Mouse (Mus musculus): ENCODE data around the gene Sh3bgrl3. TPM values are rescaled to one million over a fixed set of nuclear protein-coding genes. Genes with fewer than 3 reads are reported as not detected.
A peak's percentile ranks its signal among the peaks of the same experiment; 100 is the strongest.

Sh3bgrl3 gene
- polyA plus RNA-seq, 1 experiment, result 2.5 TPM

DNA sequence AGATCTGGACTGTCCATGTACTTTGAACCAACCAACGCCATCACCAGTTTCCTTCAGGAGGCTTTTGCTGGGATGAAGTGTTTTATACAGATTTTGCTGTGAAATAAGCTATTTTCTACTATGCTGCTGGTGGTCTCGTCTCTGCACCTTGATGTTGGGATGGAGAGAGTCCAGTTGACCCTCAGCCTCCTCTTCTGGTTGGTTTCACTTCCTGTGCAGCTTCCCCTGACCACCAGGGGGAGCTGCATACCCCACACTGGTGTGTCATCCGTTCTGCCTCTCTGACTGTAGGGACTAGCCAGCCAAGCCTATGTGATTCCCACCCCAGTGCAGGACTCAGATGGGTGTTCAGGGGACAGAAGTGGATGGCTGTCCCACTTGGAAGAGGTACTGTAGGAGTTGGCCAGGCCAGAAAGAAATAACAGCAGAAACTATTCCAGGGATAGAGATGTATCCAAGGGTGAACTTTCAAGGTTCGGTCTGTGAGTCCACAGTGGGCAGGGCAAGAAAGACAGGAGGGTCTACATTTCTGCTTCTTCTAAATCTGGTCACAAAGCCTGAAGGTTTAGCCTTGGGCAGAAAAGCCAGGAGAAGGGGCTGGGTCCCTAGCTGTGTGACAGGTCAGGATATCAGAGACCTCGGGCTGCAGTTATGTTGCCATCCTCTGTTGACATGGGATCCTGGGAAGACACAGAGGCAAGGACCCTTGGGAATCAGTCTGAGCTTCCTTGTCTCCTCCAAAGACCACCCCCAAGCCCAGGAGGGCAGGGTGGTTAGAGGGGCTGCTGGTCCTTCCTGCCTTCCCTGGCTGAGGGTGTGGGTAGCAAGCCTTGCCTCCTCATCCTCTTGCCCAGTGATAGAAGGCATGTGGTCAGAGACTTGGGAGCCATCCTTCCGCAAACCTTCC lies 36.0 kb downstream of the Sh3bgrl3 start:
- H3K9me3 ChIP-seq (ENCODE audit: control insufficient read depth, low read length), result no peaks in the 10 kb centered on the region
- H3K4me1 ChIP-seq (ENCODE audit: control insufficient read depth), result peaks cover 4% of the 10 kb centered on the region
- H3K27me3 ChIP-seq (ENCODE audit: control insufficient read depth), result no peaks in the 10 kb centered on the region
- H3K4me3 ChIP-seq (replicated peaks), result no peak overlapping the region
- TF ChIP-seq TAL1 (IDR thresholded peaks at IDR 0.05; ENCODE audit: low read length), result no peak
- H3K36me3 ChIP-seq (ENCODE audit: control insufficient read depth), result no peaks in the 10 kb centered on the region

DNA sequence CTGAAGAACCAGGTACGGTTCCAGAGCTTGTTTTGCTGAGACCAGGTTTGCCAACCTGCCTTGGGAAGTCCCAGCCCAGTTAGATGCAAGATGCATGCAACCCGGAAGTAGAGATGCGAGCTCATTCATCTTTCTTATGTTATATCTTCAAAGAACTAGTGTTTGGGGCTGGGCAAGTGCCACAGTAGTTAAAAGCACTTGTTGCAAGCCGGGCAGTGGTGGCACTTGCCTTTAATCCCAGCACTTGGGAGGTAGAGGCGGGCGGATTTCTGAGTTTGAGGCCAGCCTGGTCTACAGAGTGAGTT lies 37.4 kb downstream of the Sh3bgrl3 start:
- no peaks in the 10 kb centered on the region for H3K9me3 ChIP-seq (ENCODE audit: control insufficient read depth, low read length)
- no peaks in the 10 kb centered on the region for H3K27me3 ChIP-seq (ENCODE audit: control insufficient read depth)
- H3K4me1 ChIP-seq (ENCODE audit: control insufficient read depth), result peaks cover 5% of the 10 kb centered on the region
- H3K4me3 ChIP-seq (replicated peaks), result no peak overlapping the region
- no peaks in the 10 kb centered on the region for H3K36me3 ChIP-seq (ENCODE audit: control insufficient read depth)
- TF ChIP-seq TAL1 (IDR thresholded peaks at IDR 0.05; ENCODE audit: low read length), result no peak
- no peak for TF ChIP-seq GATA1 (IDR thresholded peaks at IDR 0.05; ENCODE audit: low read length)

DNA sequence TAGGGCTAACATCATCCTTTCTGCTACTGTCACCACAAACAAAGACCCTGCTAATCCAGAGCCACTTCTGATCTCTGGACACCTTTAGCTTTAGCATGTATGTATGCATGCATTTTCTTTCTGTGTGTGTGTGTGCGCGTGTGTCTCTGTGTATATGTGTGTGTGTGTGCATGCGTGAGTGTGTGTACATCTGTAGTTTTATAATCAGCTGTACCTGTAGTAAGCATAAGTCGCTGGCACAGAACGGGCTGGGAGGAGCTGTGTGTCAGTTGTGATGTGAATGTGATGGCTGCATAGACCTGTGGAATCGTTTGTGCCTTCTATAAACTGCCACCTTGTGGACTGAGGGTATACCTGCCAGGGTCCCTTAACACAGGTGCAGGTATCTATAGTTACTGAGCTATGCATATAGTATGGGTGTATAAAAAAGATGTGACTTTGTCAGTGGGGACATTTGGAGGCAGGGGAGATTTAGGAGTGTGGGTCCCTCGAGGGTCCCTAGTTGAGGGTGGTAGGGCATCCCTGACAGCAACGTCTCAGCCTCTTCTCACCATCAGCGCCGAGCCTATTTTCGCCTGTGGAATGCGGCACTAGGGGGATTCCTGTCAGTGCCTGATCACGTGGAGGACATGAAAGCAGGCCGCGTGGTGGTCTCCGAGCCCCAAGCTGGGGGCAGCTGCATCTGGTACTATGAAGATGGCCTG lies 37.9 kb downstream of the Sh3bgrl3 start:
- no peaks in the 10 kb centered on the region for H3K9me3 ChIP-seq (ENCODE audit: control insufficient read depth, low read length)
- no peak overlapping the region for H3K4me3 ChIP-seq (replicated peaks)
- no peak for TF ChIP-seq GATA1 (IDR thresholded peaks at IDR 0.05; ENCODE audit: low read length)
- H3K27me3 ChIP-seq (ENCODE audit: control insufficient read depth), result no peaks in the 10 kb centered on the region
- no peaks in the 10 kb centered on the region for H3K36me3 ChIP-seq (ENCODE audit: control insufficient read depth)
- H3K4me1 ChIP-seq (ENCODE audit: control insufficient read depth), result peaks cover 5% of the 10 kb centered on the region

DNA sequence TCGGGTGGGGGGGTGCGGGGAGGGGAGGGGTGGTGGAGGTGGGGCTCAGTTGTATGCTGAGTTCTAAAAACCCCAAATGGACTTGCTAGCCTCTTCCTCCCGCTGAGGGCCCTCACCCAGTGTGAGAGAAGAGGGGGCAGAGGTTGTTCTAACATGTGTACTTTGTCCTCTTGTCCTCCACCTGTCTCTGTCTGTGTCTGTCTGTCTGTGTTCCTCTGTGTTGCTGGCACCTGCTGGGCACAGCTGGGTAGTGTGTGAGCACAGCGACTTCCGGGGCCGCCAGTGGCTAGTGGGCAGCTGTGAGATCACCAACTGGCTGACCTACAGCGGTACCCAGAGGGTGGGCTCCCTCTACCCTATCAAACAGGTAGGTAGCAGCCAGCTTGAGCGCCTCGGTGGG lies 39.6 kb downstream of the Sh3bgrl3 start:
- no peaks in the 10 kb centered on the region for H3K9me3 ChIP-seq (ENCODE audit: control insufficient read depth, low read length)
- TF ChIP-seq TAL1 (IDR thresholded peaks at IDR 0.05; ENCODE audit: low read length) (no peak), GATA1 (IDR thresholded peaks at IDR 0.05; ENCODE audit: low read length) (no peak)
- no peaks in the 10 kb centered on the region for H3K27me3 ChIP-seq (ENCODE audit: control insufficient read depth)
- H3K4me3 ChIP-seq (replicated peaks), result no peak overlapping the region
- H3K36me3 ChIP-seq (ENCODE audit: control insufficient read depth), result no peaks in the 10 kb centered on the region
- H3K4me1 ChIP-seq (ENCODE audit: control insufficient read depth), result peaks cover 5% of the 10 kb centered on the region

DNA sequence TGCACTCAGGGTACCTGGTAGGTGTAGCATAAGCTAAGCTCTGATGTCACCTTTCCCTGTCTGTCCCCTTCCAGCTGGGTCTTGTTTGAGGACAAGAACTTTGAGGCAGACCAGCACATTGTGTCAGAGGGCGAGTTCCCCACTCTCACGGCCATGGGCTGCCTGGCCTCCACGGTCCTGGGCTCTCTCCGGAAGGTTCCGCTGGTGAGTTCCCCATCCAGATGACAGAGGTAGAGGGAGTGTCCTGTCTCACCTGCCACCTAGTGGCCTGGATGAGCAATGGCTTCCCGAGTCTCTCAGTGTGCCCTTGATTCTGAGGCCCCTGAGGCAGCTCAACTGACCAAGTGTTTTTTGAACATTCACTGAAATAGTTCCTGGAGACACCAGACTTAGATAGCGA lies 41.2 kb downstream of the Sh3bgrl3 start:
- H3K9me3 ChIP-seq (ENCODE audit: control insufficient read depth, low read length), result no peaks in the 10 kb centered on the region
- H3K4me1 ChIP-seq (ENCODE audit: control insufficient read depth), result peaks cover 6% of the 10 kb centered on the region
- H3K27me3 ChIP-seq (ENCODE audit: control insufficient read depth), result peaks cover 2% of the 10 kb centered on the region; the same call in 1 of the 2 replicates
- TF ChIP-seq TAL1 (IDR thresholded peaks at IDR 0.05; ENCODE audit: low read length), result no peak
- no peaks in the 10 kb centered on the region for H3K36me3 ChIP-seq (ENCODE audit: control insufficient read depth)
- H3K4me3 ChIP-seq (replicated peaks), result no peak overlapping the region

DNA sequence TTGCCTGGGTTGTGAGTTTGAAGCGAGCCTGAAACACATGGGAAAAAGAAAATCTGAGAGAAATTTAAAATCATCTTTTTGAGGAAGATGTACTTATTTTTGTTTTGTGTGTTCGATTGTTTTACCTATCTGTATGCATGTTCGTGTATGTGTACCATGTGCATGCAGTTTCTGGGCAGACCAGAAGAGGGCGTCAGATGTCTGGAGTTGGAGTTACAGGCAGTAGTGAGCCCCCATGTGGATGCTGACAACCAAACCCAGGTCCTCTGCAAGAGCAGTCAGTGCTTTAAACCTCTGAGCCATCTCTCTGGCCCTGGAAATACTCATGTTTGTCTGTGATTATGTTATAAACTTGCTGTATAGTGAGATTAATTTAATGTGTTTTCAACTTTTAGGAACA lies 43.6 kb downstream of the Sh3bgrl3 start:
- TF ChIP-seq GATA1 (IDR thresholded peaks at IDR 0.05; ENCODE audit: low read length), result no peak
- TF ChIP-seq TAL1 (IDR thresholded peaks at IDR 0.05; ENCODE audit: low read length), result no peak
- no peaks in the 10 kb centered on the region for H3K9me3 ChIP-seq (ENCODE audit: control insufficient read depth, low read length)
- H3K36me3 ChIP-seq (ENCODE audit: control insufficient read depth), result no peaks in the 10 kb centered on the region
- peaks cover 21% of the 10 kb centered on the region for H3K27me3 ChIP-seq (ENCODE audit: control insufficient read depth)
- H3K4me3 ChIP-seq (replicated peaks), result no peak overlapping the region
- peaks cover 18% of the 10 kb centered on the region for H3K4me1 ChIP-seq (ENCODE audit: control insufficient read depth)

DNA sequence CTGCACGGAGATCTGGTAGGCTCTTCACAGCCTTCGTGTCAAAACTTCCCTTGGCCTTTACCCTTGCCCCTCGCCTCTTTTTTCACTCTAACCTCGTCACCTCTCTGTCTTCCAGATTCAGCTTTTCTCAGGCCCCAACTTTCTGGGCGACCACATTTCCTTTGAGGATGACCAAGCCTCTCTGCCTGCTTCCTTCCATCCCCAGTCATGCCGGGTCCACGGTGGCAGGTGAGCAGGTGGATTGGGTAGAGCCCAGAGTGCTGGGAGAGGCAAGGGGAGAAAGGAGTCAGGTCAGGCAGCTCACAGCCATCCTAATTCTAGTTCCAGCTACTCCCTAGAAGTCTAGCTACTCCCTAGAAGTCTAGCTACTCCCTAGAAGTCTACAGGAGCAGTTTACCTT lies 46.1 kb downstream of the Sh3bgrl3 start:
- peaks cover 14% of the 10 kb centered on the region for H3K4me1 ChIP-seq (ENCODE audit: control insufficient read depth)
- H3K27me3 ChIP-seq (ENCODE audit: control insufficient read depth), result peaks cover 21% of the 10 kb centered on the region
- no peak for TF ChIP-seq TAL1 (IDR thresholded peaks at IDR 0.05; ENCODE audit: low read length)
- no peak for TF ChIP-seq GATA1 (IDR thresholded peaks at IDR 0.05; ENCODE audit: low read length)
- H3K36me3 ChIP-seq (ENCODE audit: control insufficient read depth), result no peaks in the 10 kb centered on the region
- no peaks in the 10 kb centered on the region for H3K9me3 ChIP-seq (ENCODE audit: control insufficient read depth, low read length)
- peak overlapping the region; percentile 56 for H3K4me3 ChIP-seq (replicated peaks)

DNA sequence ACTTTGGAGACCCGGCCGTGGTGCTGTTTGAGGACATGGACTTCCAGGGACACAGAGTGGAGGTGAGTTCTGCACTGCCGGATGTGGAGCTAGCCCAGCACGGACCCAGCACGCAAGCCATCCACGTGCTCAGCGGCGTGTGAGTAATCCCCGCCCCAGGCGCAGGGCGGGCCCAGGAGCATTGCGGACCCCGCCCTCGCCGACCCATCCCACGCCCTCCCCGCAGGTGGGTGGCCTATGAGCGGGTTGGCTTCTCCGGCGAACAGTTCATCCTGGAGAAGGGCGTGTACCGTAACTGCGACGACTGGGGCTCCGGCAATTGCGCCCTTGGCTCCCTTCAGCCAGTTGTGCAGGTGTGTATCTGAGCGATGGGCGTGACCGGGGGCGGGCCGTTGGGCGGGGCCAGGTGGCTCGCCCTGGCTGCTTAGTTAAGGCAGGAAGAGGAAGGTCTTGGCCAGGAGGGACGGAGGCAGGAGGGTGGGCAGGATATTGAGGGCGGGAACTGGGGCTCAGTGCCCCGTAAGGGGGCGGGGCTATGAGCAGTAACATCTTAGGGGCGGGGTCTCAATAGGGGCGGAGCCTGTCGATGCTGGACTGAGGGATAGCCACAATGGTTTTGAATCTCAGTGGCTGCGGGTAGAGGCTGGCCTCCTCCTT lies 46.7 kb downstream of the Sh3bgrl3 start:
- TF ChIP-seq TAL1 (IDR thresholded peaks at IDR 0.05; ENCODE audit: low read length), result no peak
- TF ChIP-seq GATA1 (IDR thresholded peaks at IDR 0.05; ENCODE audit: low read length), result no peak
- peak overlapping the region; percentile 56 for H3K4me3 ChIP-seq (replicated peaks)
- no peaks in the 10 kb centered on the region for H3K9me3 ChIP-seq (ENCODE audit: control insufficient read depth, low read length)
- no peaks in the 10 kb centered on the region for H3K36me3 ChIP-seq (ENCODE audit: control insufficient read depth)
- peaks cover 21% of the 10 kb centered on the region for H3K27me3 ChIP-seq (ENCODE audit: control insufficient read depth)
- peaks cover 14% of the 10 kb centered on the region for H3K4me1 ChIP-seq (ENCODE audit: control insufficient read depth)

DNA sequence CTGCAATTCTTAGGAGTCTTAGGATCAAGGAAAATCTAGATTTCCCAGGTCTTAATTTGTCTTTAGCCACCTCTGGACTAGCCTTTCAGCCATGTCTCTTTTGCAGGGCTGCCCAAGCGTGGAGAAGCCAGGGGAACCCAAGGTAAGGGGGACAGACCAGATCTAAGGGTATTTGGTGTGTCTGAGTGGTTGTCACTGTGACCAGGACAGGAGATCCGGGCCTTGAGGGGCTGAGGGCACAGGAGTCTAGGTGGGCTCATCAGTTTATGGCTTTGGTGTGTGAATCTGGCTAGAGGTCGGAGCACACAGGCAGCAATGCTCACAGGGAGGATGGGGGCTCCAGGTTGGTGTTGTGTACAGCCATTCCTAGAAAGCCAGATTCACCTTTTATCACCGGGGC lies 47.9 kb downstream of the Sh3bgrl3 start:
- H3K27me3 ChIP-seq (ENCODE audit: control insufficient read depth), result peaks cover 21% of the 10 kb centered on the region
- peaks cover 14% of the 10 kb centered on the region for H3K4me1 ChIP-seq (ENCODE audit: control insufficient read depth)
- no peak overlapping the region for H3K4me3 ChIP-seq (replicated peaks)
- TF ChIP-seq GATA1 (IDR thresholded peaks at IDR 0.05; ENCODE audit: low read length), result no peak
- no peak for TF ChIP-seq TAL1 (IDR thresholded peaks at IDR 0.05; ENCODE audit: low read length)
- no peaks in the 10 kb centered on the region for H3K36me3 ChIP-seq (ENCODE audit: control insufficient read depth)
- no peaks in the 10 kb centered on the region for H3K9me3 ChIP-seq (ENCODE audit: control insufficient read depth, low read length)

Measured in erythroblast, embryonic 14.5 days (primary cell).